Mouse (Mus musculus) thymus, postnatal 0 days (tissue): ENCODE data around the gene Myh15. TPM values are rescaled to one million over a fixed set of nuclear protein-coding genes. Genes with fewer than 3 reads are reported as not detected.
"Not testable (repeated sequence)": the region's sequence is repeated elsewhere in the genome, so short reads cannot be mapped to it uniquely, and the experiment has no call there.

ENCODE experiments used
- DNase-seq: peaks from one replicate; pipeline ENCODE4 v3.0.0-alpha.2; 2015; ENCODE audit warnings: low spot score
- polyA plus RNA-seq: library from polyadenylated mRNA; unstranded; fragments of >200 nt; fragmentation: Nextera tagmentation; extraction: Ambion mirVana; gene quantifications from 2 replicates; pipeline ENCODE4 v1.2.1, GENCODE M21; 2015

Myh15 gene
- 0.05 TPM in 1 of 2 replicates, not detected in the other for polyA plus RNA-seq

GRCm38 (mm10) chr16:49057186-49057585 is at the start of gene Myh15:
Myh15 (plus strand) TSS chr16:49057486.
- no peak for DNase-seq

- peak; percentile 18 for DNase-seq
These were observed 40.5 kb upstream of the Myh15 start for GRCm38 (mm10) chr16:49016620-49017332.

DNA sequence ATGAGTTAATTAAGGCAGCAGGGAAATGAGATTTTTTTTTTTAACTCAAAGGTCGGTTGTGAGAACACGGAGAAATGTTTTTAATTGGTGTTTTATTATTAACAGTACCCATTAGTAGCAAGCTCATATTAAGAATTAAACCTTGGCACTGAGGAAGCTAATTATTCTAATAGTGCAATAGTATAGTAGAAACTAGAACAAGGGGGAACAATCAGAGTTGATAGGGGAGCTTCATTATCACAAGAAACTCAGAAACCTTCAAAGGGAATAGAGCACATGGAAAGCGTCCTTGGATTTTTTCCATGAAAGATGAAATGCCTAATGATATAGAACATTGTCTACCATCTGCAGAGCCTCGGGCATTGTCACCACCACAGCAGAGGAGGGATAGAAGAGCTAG is 21.4 kb upstream of the Myh15 start:
- no peak for DNase-seq

GRCm38 (mm10) chr16:49037771-49038170 is 19.5 kb upstream of the Myh15 start:
- no peak for DNase-seq

- no peak for DNase-seq
These were observed 16.6 kb upstream of the Myh15 start for GRCm38 (mm10) chr16:49040554-49041221.

GRCm38 (mm10) chr16:49049214-49049613 is 8.1 kb upstream of the Myh15 start:
- no peak for DNase-seq

DNA sequence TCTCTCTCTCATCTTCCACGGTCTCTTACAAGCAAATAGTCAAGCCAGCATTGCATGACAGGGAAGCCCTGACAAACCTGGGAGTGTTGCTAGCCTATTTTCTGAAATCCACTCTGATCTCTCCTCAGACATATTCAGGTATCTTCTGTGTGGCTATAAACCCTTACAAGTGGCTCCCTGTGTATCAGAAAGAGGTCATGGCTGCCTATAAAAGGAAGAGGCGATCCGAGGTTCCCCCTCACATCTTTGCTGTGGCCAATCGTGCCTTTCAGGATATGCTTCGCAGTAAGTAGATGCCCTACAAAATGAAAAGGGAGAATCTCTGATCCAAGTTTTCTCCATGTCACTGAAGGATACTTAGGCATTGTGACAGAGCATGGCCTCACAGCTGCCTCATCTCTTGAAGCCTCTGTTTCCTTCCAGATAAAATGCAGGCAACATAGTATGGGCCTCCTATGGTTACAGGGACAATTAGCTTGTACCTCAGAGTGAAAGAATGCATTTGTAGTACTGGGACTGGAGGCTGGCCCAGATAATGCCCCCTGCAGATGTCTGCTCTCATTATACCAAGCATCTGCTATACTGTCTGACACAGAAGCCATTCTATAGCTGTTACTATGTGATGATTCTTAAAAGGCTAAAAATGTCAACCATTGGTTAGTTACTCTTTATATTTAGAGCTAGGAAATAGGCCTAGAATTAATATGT is 12.1 kb downstream of the Myh15 start:
- DNase-seq, result no peak

GRCm38 (mm10) chr16:49071316-49071715 is 14.0 kb downstream of the Myh15 start:
- no peak for DNase-seq

- DNase-seq, result no peak
These were observed 70.7 kb downstream of the Myh15 start for GRCm38 (mm10) chr16:49128015-49128414.

DNA sequence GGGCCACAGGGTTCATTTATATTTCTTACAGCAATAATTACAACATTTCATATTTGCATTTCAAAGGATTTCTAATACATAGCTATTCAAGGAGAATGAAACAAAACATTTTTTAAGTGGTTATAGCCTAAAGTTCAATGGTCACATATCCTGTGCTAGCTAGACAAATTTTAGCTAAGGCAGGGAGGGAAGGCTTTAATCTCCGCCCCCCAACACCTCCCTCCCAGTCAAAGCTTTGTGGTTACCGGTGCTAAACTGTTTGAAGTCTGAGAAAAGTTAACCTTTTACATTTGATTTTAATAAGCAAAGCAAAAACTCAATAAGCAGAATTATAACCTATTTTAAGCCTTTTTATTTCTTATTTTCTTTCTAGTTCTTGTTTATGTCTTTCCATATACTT is 98.9 kb downstream of the Myh15 start:
- DNase-seq, result no peak

- peak; percentile 42 for DNase-seq
These were observed 107.3 kb downstream of the Myh15 start for GRCm38 (mm10) chr16:49164349-49165137.

- DNase-seq, result no peak
These were observed 108.4 kb downstream of the Myh15 start for GRCm38 (mm10) chr16:49165728-49166127.

DNA sequence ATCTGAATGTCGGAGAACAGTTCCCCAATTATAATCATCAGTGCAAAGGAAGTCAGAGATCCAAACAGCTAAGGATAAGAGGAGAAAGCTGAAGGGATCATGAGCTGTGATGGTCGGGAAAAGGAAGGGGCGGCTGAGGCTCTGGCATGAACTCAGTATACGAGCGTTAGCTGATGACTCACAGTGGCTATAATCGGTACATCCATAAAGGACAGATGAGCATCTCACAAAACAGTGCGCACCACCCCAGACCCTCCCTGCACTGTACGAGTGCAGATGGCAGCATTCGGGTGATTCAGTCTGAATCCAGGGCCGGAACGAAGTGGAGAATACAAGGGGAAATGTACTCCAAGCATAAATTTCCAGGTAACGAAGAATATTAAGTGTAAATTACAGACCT is 110.0 kb downstream of the Myh15 start:
- no peak for DNase-seq

DNA sequence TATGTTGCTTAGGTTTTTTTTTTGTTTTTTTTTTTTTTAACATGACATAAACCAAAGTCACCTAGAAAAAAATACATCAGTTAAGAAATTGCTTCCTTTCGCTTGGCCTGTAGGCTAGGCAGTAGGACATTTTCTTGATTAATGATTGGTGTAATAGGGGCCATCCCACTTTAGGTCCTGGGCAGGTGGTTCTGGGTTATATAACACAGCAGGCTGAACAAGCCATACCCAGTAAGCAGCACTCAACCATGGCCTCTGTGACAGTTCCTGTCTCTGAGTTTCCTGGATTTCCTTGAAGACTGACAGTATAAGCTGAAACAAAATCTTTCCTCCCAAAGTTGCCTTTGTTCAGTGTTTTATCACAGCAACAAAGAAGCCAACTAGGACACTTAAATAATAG is 117.8 kb downstream of the Myh15 start:
- DNase-seq, result no peak

DNA sequence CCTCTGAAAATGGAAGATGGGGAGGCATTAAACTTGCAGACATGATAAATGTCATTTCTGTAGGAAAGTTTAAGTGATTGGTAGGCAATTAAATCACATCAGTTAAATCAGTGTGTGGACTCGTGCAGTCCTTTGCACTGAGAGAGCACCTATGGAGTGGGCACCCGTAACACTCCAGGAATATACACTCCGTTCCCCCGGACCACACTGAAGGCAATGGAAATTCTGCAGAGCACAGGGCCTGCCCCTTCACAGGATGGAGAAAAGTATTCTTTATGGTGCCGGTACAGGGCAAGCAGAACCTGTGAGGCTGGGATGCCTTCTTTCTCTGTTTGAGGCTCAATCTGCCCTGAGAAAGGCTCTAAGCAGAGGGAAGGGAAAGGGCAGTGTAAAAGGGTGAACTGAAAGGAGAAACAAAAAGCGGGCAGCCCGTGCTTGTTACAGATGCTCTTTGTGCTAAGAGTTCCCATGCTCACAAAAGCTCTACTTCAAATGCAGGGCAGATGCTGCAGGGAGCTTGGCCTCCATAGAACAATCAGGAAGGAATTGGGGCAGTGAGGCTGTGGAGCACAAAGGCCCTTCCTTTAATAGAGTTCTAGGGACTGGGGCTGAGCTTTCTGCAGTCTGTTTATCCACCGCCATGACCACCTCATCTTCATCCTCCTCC is 118.6 kb downstream of the Myh15 start:
- no peak for DNase-seq

DNA sequence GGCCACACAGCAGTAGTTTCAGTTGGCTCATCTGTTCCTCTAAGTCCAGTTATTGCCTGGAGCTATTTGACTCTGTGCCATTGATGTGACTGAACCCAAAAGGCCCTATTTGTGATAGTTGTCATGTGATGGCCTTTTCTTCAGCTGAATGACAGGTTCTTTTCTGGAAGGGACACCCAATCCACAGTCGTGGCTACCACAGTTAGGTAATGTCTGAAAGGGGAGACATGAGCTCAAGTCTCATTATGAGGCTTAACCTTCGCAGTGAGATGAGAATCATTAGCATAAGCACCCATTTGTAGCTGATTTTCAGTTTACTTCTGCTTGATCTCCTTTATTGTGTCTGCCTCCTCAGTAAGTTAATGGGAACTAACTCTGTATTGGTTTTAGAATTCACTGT is 136.2 kb downstream of the Myh15 start:
- no peak for DNase-seq

DNA sequence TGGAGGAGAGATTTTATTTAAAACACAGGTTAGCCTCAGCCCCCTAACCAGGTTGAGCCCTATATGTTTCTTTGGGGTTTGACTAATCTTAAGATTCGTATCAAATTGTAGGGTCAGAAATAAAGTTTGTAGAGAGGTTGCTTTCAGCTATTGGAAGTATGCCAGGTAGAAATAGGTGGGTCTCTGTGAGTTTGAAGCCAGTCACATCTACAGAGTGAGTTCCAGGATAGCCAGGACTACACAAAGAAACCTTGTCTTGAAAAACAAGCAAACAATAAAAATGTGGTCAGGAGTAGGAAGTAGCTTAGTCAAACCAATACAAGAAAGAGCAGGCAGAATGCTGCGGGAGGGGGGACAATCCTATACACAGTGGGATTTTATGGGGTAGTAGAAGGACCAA is 136.7 kb downstream of the Myh15 start:
- DNase-seq, result no peak

DNA sequence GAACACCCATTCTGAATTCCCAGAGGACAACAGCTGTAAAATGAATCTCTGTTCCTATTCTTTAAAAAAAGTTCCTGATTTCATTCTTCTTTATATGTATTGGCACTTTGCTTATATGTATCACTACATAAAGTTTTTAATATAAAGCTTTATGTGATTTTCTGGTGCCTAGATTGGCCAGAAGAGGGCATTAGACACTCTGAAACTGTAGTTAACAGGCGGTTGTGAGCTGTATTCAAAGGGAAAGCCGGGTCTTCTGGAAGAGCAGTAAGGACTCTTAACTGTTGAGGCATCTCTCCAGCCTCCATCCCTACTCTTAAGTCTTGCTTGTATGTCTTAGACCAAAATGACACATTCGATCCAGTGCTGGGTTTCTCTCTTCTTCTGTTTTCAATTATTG is 139.0 kb downstream of the Myh15 start:
- DNase-seq, result no peak

DNA sequence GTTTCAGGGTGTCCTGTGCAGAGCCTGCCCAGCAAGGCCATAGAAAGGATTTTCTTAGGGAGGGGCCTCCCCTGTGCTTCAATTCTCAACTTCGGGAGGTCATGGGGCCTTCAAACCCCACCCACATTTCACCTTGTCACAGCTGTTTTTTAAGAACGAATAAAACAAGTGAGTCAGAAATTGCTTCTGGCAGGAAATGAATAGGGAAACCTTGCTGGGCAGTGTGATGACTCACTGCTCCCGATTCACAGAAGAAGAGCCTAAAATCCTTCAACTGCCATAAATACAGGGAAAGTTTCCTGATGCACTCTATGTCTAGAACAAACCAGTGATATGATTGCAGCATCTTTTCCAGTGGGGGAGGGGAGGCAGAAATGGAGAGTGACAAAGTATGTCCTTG is 140.7 kb downstream of the Myh15 start:
- no peak for DNase-seq

DNA sequence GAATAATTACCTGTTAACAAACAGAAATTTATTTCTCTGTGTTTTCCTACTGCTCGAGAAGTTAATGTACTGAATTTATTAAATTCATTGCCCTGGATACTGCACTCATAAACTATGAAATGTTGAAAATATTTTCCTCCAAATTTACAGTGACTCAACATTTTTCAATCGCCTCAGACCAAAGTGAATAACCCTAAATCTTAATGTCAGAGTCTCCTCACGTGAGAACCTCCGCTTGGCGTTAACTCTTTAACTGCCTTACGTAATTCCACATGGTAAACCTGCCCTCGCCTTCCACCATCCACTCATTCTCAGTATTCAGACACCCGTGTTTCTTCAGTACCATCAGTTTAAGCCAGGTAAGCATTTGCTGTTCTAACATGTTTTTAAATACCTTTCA is 166.4 kb downstream of the Myh15 start:
- no peak for DNase-seq

DNA sequence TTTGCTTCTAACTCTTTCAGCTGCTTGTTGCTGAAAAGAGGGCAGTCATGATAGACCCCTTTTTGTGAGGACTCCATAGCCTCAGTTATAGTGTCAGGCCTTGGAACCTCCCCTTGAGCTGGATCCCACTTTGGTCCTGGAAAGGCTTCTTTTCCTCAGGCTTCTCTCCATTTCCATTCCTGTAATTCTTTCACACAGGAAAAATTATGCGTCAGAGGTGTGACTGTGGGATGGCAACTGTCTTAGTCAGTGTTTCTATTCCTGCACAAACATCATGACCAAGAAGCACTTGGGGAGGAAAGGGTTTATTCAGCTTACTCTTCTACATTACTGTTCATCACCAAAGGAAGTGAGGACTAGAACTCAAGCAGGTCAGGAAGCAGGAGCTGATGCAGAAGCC is 186.2 kb downstream of the Myh15 start:
- not testable (repeated sequence) for DNase-seq
